Mouse (Mus musculus) spleen, postnatal 10 days (tissue): Measurements from ENCODE around the gene Plekho2.

Source experiments
- DNase-seq, 2 experiments: peaks; one replicate each; pipeline ENCODE4 v3.0.0; 2021 to 2022; ENCODE audit warnings: low spot score in 2 of 2

Plekho2 gene

DNA sequence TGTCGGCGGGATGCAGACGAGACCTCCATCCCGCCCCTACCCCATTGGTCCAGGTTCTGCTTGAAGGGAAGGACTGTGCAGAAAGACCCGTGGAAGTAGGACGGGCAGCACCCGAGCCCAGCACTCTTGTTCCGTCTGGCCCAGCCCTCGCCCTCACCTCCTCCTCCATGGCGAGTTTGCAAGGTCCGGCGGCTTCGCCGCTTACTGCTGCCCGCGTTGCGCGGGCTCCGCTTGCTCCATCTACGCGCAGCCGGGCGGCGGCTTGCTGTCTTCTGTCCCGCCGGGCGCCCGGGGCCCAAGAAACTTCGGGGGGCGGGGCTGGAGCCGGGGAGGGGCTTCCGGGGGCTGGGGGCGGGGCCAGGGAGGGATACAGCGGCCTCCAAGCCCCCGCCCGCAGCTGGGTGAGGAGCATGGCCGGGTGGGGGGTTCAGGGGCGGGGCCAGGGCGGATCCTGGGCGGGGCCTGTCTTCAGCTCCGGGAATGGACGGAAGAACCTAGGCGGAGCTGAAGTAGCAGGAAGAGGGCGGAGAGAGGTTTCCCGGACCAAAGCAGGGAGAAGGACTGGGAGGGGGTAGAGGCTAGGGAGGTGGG is at the start of gene Plekho2:
Plekho2 (minus strand) TSS at position 260 of the 591 bp plus-strand sequence.
- peak; percentile 90 to 96 for DNase-seq

DNA sequence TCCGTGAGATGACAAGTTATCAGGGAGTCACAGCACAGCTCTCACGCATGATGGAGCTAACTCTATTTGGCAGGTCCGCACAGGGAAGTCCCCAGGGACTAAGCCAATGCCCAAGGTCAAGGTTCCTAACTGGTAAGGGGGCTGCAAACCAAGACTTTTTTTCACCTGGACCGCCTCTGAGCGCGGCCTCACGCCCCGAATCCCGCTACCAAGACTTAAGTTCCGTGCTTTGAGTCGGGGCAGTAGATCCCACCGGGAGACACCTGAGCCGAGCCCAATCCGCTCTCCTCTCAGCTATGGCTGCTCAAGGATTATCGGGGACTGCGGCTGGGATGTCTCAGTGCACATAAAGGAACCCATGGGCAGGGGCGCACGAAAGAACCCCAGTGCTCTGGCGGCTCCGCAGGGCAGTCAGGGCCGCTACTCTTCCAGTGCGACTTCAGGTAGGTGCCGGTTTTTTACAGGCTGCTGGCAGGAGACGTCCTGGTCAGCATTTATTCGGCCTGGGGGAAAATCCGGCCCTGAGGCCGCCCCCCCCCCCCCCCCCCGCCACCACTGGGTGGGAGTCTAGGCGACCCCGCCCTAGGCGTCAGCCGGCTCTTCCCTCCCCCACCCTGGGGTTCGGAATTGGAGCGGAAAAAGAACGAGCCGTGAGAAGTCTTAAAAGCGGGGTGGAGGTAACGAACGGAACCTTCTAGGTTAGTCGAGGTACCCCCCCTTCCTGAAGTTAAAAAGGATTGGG is 49.4 kb upstream of the Plekho2 start, which contains the start of gene Rbpms2:
Rbpms2 (plus strand) TSS at position 624 of the 742 bp plus-strand sequence.
- DNase-seq: no peak

DNA sequence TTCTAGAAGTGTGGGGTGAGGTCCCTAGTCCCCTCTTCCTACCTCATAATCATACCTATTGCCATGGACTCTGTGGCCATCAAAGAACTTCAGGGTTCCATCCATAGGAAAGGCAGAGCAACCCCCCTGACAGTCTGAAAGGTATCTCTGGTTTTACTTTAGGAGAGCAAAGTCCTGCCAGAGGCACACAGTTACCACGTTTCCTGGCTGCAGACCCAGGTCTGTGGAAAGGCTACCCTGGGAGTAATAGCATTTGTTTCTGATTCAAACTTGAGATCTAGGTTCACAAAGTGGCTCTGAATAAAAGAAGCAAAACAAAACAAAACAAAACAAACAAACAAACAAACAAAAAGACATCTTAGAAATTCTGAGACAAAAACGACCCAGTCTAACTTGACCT is 44.4 kb upstream of the Plekho2 start:
- no peak for DNase-seq

DNA sequence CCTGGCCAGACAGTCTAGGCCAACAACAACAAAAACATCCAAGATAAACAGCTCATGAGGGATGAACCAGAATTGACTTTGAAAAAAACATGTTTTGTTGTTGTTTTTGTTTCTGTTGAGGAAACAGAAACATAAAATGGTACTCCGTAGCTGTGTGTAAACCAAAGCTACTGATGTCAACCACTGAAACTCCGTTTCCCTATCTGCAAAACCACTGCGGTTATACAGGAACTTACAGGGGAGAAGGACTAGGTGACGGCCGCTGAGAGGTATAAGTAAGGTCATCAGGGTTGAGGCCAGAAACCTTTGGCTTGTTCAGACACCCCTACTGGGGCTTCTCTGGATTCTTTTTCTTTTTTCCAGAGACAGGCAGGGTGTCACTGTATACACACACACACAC is 43.0 kb upstream of the Plekho2 start:
- DNase-seq: no peak

DNA sequence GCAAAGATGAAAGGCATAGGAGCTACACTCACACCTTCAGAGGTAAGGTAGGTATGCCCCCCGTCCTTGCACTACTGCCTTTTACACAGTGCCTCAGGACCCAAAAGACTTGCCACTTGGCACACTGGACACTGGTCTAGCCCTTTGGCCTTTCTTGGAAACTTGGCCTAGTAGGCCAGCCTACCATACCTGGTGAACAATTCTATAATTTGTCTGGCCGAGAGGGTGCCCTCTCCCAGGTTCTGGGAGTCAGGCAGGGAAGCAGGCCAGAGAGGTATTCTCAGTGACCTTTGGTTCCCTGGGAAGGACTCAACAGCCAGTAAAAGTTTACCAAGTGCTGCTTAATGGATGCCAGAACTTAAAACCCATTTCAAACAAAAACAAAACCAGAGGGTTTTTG is 41.8 kb upstream of the Plekho2 start:
- DNase-seq: no peak

DNA sequence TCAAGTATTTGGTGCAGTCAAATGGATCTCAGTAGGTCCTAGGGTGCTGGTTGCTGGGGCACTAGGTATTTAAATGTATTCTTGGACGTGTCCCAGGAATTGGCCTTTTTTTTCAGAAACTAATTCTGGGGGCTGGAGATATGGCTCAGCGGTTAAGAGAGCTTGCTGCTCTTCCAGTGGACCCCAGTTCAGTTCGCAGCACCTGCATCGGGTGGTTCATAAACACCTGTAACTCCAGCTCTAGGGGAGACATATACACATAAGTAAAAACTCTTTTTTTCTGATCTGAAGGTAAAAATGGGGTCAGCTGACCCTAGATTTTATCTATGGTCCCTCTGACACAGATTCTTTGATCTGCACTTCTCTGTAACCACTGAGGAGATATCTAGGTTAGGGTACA is 41.4 kb upstream of the Plekho2 start:
- no peak for DNase-seq

DNA sequence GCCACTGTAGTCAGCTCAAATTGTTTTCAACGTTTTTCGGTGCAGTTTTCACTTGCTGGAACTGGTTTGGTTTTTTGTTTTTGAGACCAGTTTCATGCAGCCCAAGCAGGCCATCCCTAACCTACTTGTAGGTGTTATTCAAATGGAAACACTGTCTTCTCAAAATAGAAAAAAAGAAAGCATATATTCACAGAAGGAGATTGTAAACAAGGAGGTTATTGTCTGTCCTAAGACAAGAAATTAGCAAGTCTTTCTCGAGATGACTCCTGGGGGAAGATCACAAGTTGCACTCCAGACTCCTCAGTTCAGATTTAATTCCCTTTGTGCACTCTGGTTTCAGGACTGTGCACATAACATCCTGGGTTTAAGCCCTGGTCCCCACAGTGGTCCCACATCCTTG is 39.5 kb upstream of the Plekho2 start:
- no peak for DNase-seq

DNA sequence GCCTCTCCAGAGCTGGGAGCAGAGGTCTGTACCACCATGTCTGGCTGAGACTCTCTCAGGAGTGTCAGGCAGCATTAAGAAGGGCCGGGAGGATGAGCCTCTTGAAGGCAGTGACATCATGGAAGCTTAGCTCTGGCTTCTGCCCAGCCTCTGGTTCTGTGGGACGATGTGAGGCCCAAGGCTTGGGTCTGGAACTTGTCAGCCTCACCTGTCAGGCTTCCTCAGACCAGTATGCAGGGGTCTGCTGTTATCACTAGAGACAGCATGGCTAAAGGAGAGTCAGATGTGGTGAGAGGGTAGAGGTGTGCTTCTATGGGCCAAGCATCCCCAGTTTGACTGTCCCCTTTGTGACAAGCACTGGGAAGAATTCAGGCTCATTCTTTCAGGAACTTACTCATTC is 33.3 kb upstream of the Plekho2 start:
- DNase-seq: no peak

DNA sequence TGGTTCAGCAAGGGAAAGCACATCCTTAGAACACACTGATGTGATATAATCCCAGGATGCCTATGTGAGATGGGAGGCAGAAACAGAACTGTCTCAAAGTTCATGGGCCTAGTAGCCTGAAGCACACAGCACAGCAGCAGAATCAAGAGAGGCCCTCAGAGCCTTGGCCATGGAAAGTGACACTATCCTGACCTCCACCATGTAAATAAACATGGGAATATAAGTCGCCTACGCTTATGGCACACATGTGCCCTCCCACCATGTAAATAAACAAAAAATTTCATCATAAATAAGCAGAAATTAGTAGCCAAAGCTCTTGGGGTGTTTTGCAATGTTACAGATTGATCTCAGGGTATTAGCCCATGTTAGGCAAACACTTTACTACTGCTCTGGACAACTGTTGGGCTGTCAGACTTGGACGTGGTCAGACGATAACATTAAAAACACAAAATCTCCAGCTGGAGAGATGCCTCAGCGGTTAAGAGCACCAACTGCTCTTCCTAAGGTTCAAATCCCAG is 32.2 kb upstream of the Plekho2 start:
- no peak for DNase-seq

DNA sequence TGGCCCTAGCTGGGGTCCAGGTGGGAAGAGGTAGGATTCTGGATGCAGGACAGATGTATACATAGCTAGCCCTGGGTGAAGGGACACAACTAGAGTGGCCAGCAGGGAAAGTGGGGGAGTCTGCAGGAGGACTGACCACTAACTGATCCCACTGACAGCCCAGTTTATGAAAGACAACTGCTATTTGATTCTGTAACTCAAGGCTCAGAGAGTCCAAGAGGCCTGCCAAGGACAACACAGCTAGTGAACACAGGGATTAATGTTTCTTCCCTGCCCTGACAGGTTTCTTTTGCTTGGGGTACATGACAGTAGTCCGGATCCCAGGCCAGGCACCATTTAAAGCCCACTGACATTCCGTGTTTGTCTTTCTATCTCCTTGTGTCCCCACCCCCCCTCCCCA is 27.3 kb upstream of the Plekho2 start:
- DNase-seq: no peak

DNA sequence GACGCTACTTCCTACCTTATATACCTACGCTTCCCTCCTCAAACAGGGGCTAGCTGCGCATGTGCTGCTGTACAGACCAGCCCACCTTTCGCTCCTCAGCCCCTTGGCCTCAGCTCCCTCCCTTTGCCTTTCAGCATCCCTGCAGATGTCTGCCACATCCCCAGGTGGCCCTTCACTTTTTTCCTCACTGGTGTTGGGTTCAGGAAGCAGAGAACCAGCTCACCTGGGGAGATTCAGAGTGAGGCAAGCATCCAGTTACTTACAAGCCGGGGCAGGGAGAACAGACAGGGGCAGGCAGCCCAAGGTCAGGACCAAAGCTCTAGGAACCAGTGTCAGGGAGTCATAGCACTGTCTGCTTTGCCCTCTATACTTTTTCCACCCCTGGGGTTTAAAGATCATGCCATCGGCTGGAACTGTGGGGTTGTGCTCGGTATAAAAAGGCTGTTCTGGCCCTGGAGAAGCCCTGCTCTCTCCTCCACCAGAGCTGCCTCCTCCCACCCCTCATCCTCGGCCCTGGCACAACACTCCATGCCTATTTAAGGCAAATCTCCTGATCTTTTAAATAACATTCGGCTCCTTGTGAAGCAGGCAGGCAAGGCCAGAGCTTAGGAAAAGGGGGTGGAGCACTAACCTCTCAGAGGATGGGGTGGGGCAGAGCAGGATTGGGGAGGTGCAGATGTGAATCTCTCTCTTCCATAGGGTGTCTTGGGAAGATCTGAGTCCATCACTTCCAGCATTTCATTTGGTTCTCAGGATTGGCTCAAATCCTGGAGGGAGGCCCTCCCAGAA is 26.7 kb upstream of the Plekho2 start:
- DNase-seq: no peak

DNA sequence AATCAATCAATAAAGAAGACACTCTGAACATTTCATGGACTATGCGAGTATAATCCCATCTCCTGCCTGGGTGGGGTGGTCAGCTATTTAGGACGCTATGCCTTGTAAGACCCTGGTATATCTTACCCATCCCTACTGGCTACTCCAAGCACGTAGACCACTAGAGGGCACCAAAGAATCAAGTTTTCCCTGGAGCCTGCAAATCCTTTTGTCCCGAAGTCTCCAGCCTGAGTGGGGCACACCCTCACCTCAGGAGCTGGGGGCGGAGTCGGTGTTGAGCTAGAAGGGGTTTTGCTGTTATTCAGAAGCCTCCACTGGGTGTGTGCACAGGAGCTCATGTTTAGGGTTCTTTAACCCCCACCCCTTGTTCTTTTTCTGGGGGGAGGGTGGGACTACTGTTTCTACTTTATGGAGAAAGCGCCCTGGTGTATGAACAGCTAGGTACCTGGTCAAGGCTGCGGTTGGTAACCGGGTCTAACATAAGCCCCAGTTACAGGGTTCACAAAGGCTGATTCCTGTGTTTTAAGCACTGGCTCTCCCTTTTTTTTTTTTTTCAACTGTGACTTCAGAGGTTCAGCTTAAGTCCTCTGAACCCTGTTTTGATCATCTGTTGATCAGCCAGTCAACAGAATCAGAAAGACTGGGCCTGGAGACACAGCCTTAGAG is 25.8 kb upstream of the Plekho2 start:
- DNase-seq: peak in 1 of 2 experiments; percentile 44

DNA sequence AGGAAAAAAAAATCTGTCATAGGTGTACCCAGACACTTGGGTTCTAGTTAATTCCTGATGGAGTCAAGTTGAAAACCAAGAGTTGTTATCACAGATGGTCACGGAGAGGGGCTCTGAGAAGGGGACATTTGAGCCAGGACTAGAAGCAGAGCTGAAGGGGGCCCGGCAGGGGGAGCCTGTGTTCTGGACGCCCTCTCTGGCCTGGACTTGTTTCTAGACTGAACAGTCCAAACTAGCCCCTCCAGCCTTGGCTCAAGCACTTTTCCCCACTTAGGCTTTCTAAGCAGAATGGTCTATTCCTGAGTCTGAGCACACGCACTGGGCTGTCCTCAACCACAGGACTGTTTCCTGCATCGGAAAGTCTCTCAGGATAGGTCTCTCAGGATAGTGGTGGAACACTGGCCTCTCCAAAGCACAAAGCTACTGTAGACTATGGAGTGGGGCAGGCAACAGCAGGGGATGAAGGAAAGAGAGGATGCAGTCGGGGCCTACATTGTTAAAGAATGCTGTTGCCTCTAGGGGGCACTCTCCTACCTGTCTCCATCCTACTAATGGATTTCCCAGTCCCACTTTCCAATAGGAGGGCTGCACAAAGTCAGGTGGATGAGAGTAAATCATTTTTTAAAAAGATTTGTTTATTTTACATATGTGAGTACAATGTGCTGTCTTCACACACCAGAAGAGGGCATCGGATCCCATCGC is 23.7 kb upstream of the Plekho2 start:
- no peak for DNase-seq

DNA sequence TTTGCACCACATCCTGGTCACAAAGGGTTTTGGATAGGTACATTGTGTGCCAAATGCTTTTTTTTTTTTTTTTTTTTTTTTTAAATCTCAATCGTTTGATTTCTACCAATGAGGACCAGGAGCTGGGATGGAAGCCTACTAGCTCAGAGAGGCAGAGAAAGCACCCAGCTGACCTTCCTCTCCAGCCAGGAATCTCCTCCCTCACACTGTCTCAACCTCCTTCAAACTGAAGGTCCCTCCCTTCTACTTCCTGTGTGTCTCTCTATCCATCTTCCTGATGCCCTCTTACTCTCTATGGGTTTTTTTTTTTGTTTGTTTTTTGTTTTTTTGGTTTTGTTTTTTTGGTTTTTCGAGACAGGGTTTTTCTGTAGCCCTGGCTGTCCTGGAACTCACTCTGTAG is 21.1 kb upstream of the Plekho2 start:
- DNase-seq: no peak

DNA sequence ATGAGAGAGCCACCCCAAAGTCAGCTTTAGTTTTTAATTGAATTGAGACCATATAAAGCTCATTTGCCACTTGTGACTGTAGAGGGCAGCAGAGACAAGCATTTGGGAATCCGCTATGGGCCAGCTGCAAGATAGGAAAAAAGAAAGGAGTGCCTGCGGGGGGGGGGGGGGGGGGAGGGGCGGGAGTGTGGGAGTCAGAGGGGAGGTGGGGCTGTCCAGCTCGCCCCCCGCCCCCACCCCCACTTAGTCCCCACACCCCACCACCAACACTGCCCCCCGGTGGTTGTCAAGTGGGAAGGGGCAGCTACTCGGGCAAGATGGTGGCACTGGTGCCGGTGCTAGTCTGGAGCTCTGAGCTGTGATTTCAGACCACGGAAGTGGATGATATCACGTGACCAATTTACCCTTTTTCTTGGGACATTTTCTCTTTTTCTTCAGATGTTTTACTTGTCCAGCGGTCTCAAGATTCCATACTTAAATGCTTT is 19.0 kb upstream of the Plekho2 start:
- DNase-seq: peak in 1 of 2 experiments; percentile 61

DNA sequence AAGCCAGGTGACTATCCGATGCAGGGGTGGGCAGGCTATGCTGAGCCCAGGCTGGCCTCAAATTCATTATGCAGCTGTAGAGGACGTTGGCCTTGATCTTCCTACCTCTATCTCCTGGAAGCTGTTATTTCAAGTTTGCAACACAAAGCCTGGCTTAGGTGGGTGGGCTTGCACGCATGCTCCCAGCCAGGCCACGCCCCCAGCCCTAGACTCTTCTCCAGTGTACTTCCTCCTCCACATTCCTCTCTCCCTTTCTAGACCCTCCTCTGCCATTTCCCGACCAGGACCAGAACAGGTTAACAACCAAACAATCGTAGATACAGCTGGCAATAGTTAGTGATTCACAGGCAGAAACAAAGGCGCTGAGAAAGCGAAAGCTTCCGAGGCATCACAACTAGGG is 13.8 kb upstream of the Plekho2 start:
- DNase-seq: no peak

DNA sequence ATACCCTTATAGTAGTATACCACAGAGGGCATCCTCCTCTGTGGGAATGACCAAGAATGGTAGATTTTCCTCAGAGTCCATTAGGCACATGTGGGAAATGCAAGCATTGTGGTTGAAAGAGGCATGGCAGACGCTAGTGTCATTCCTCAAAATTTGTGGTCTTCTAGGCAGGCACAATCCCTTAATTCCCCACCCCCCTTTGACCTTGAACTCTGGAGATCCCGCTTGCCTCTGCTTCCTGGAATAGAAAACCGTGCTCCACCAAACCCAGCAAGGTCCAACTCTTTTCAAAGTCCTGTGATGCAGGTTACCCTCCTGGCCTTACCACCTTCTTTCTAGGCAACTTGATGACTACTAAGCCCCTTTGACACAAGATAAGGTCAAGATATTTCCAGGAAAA is 12.9 kb upstream of the Plekho2 start:
- DNase-seq: no peak

DNA sequence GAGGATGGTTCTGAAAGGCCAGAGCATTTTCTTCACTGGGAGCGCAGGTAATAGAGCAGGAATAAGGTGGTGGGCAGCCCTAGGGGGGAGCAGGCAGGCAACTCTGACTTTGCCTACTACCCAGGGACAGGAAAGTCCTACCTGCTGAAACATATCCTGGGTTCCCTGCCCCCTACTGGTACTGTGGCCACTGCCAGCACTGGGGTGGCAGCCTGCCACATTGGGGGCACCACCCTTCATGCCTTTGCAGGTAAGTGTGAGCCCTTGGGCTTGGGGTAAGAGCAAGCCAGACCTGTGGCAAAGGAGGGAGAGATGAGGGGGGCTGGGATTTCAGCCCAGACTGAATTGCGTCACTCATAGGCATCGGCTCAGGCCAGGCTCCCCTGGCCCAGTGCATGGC is 9.3 kb upstream of the Plekho2 start:
- no peak for DNase-seq

DNA sequence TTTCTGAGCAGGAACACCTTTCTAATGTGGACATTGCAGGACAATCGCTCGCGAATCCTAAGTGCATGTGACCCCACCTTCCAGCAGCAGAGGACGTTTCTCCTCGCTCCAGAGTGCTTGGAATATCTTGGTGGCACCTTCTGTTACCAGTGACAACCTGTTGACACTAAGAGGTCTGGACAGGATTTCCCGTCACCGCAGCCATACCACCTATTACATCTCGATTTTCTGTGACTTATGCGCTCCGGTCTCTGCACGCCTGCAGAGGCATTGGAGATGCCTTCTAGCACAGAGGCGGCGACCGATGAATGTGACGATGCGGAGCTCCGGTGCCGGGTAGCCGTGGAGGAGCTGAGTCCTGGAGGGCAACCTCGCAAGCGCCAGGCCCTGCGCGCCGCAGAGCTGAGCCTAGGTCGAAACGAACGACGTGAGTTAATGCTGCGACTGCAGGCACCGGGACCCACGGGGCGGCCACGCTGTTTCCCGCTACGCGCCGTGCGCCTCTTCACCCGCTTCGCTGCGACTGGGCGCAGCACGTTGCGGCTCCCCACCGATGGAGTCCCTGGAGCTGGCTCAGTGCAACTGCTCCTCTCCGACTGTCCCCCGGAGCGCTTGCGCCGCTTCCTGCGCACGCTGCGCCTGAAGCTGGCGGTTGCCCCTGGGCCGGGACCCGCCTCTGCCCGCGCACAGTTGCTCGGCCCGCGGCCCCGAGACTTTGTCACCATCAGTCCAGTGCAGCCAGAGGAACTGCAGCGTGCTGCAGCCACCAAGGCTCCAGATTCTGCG is 7.9 kb upstream of the Plekho2 start:
- DNase-seq: peak; percentile 66 to 72

DNA sequence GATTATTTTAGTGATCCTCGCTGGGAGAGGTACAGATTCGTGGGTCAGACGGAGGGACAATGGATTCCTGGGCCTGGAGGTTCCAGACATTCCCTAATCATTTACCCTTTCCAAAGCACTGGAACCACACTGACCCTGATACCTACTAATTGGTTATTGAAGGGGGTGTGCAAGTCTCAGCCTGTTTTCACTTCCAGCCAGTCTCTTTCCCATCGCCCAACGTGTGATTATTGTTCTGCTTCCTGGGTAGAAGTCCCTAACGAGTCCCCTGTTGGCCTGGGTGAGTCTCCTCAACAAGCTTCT is 7.4 kb upstream of the Plekho2 start:
- DNase-seq: no peak
